Mouse (Mus musculus) cerebellum, adult 2 months (tissue): ENCODE data around the gene Sytl1. TPM values are rescaled to one million over a fixed set of nuclear protein-coding genes. Genes with fewer than 3 reads are reported as not detected.

ENCODE experiments used
- DNase-seq, 2 experiments: peaks; one replicate each; pipeline ENCODE4 v3.0.0; 2021
- H3K27ac ChIP-seq: fragments of 200-500 bp; 2 replicates; pipeline ENCODE4 v1.5.1; 2012; ENCODE audit warnings: low read length, control low read depth, inconsistent platforms; ENCODE audit not compliant: insufficient read depth
- H3K27me3 ChIP-seq: fragments of 200-500 bp; 2 replicates; pipeline ENCODE4 v1.6.1; 2012; ENCODE audit warnings: inconsistent platforms, mild to moderate bottlenecking, low read length, moderate library complexity; ENCODE audit not compliant: control insufficient read depth, insufficient read depth
- H3K4me1 ChIP-seq: fragments of 200-500 bp; 2 replicates; pipeline ENCODE4 v1.6.1; 2011; ENCODE audit warnings: low read length; ENCODE audit not compliant: control insufficient read depth, insufficient read depth
- H3K4me3 ChIP-seq: fragments of 200-500 bp; replicated peaks from 2 replicates; pipeline ENCODE3; 2011; ENCODE audit warnings: mild to moderate bottlenecking, low read depth, low read length, control low read depth; ENCODE audit not compliant: insufficient read depth
- CTCF ChIP-seq: fragments of 200-500 bp; IDR thresholded peaks from 2 replicates; pipeline ENCODE4 v1.5.1; 2011; ENCODE audit warnings: low read depth, mild to moderate bottlenecking, control low read depth, low read length, moderate library complexity, borderline replicate concordance; ENCODE audit not compliant: insufficient read depth
- POLR2A ChIP-seq: fragments of 200-500 bp; IDR thresholded peaks from 2 replicates; pipeline ENCODE4 v1.6.1; 2011; ENCODE audit warnings: low read length, control low read depth, borderline replicate concordance; ENCODE audit not compliant: insufficient read depth
- WGBS: fragments of 180-500 bp; shearing (Covaris S2); methylation state at CpG from one replicate; pipeline ENCODE4 v1.1.7; 2018; 5-methylcytosine and 5-hydroxymethylcytosine counted together
- polyA plus RNA-seq: library from polyadenylated mRNA; depleted of rRNA; stranded (reverse); fragments of >200 nt; gene quantifications from 2 replicates; pipeline ENCODE4 v1.2.3, GENCODE M21; 2012; rRNA removed

Sytl1 gene
- 0.59 and 0.60 TPM in 2 replicates for polyA plus RNA-seq

GRCm38 (mm10) chr4:133262882-133263281 lies at the start of gene Sytl1:
Sytl1 (minus strand) TSS chr4:133263113.
- H3K4me3 ChIP-seq, result no peak within 1 kb of the TSS
- no peak; the same call in 1 of the 2 replicates for TF ChIP-seq CTCF
- TF ChIP-seq POLR2A, result no peak
- H3K27me3 ChIP-seq, result no peaks in the 10 kb centered on the region
- H3K27ac ChIP-seq, result no peak within 1 kb of the TSS
- DNase-seq, result no peak
- 38% methylated on average over 7 of the region's 7 CpGs for WGBS
- no peaks in the 10 kb centered on the region for H3K4me1 ChIP-seq

- TF ChIP-seq CTCF, result peak; percentile 96
- no peak for TF ChIP-seq POLR2A
- 0% methylated on average over 3 of the region's 3 CpGs for WGBS
- Histone ChIP-seq H3K27ac (no peak overlapping the region), H3K4me1 (peaks cover 2% of the 10 kb centered on the region; the same call in 1 of the 2 replicates), H3K27me3 (no peaks in the 10 kb centered on the region), H3K4me3 (no peak overlapping the region)
- peak; percentile 76 to 90 for DNase-seq
These were observed 47.0 kb upstream of the Sytl1 start for GRCm38 (mm10) chr4:133309948-133310347.

- peak; percentile 79 for TF ChIP-seq CTCF
- TF ChIP-seq POLR2A, result no peak
- Histone ChIP-seq H3K27me3 (no peaks in the 10 kb centered on the region), H3K27ac (no peak overlapping the region), H3K4me1 (peaks cover 3% of the 10 kb centered on the region), H3K4me3 (no peak overlapping the region)
- WGBS, result 36% methylated on average over 3 of the region's 3 CpGs
- peak; percentile 60 to 79 for DNase-seq
These were observed 44.4 kb upstream of the Sytl1 start for GRCm38 (mm10) chr4:133307331-133307730.

GRCm38 (mm10) chr4:133305825-133306224 lies 42.9 kb upstream of the Sytl1 start:
- 94% methylated on average over 7 of the region's 7 CpGs for WGBS
- no peak overlapping the region for H3K27ac ChIP-seq
- peaks cover 13% of the 10 kb centered on the region for H3K4me1 ChIP-seq
- H3K4me3 ChIP-seq, result no peak overlapping the region
- no peaks in the 10 kb centered on the region for H3K27me3 ChIP-seq
- TF ChIP-seq POLR2A (no peak), CTCF (no peak)
- no peak for DNase-seq

- WGBS, result 60% methylated on average over 7 of the region's 7 CpGs
- no peaks in the 10 kb centered on the region for H3K27me3 ChIP-seq
- no peak for DNase-seq
- H3K4me1 ChIP-seq, result peaks cover 24% of the 10 kb centered on the region
- no peak overlapping the region for H3K27ac ChIP-seq
- no peak overlapping the region for H3K4me3 ChIP-seq
- TF ChIP-seq CTCF, result no peak
- no peak for TF ChIP-seq POLR2A
These were observed 41.9 kb upstream of the Sytl1 start for GRCm38 (mm10) chr4:133304770-133305169.

GRCm38 (mm10) chr4:133302668-133303067 lies 39.8 kb upstream of the Sytl1 start:
- Histone ChIP-seq H3K27me3 (no peaks in the 10 kb centered on the region), H3K4me3 (no peak overlapping the region), H3K4me1 (peaks cover 42% of the 10 kb centered on the region), H3K27ac (no peak overlapping the region)
- peak in 1 of 2 experiments; percentile 29 for DNase-seq
- TF ChIP-seq CTCF, result no peak
- 47% methylated on average over 5 of the region's 5 CpGs for WGBS

GRCm38 (mm10) chr4:133301802-133302201 lies 38.9 kb upstream of the Sytl1 start:
- H3K4me1 ChIP-seq, result peaks cover 51% of the 10 kb centered on the region
- H3K27ac ChIP-seq, result no peak overlapping the region
- TF ChIP-seq POLR2A, result no peak
- TF ChIP-seq CTCF, result peak; percentile 83
- no peak overlapping the region for H3K4me3 ChIP-seq
- WGBS, result 11% methylated on average over 4 of the region's 4 CpGs
- no peaks in the 10 kb centered on the region for H3K27me3 ChIP-seq
- DNase-seq, result peak; percentile 80 to 89

- Histone ChIP-seq H3K4me1 (peaks cover 57% of the 10 kb centered on the region), H3K27ac (no peak overlapping the region), H3K4me3 (no peak overlapping the region), H3K27me3 (no peaks in the 10 kb centered on the region)
- no peak for DNase-seq
- no peak for TF ChIP-seq CTCF
- TF ChIP-seq POLR2A, result no peak
- WGBS, result 38% methylated on average over 11 of the region's 11 CpGs
These were observed 37.5 kb upstream of the Sytl1 start for GRCm38 (mm10) chr4:133300421-133300820.

GRCm38 (mm10) chr4:133299701-133300100 lies 36.8 kb upstream of the Sytl1 start:
- 9% methylated on average over 5 of the region's 5 CpGs for WGBS
- no peak overlapping the region for H3K4me3 ChIP-seq
- no peaks in the 10 kb centered on the region for H3K27me3 ChIP-seq
- no peak for TF ChIP-seq POLR2A
- TF ChIP-seq CTCF, result no peak
- peak overlapping the region; percentile 91 for H3K27ac ChIP-seq
- DNase-seq, result peak; percentile 78 to 87
- peaks cover 57% of the 10 kb centered on the region for H3K4me1 ChIP-seq
